Mouse (Mus musculus) ES-E14 (cell line): Measurements from ENCODE around the gene Tnfrsf26. TPM values are rescaled to one million over a fixed set of nuclear protein-coding genes. Genes with fewer than 3 reads are reported as not detected.
A peak's percentile ranks its signal among the peaks of the same experiment; 100 is the strongest.
"Not testable (repeated sequence)": the region's sequence is repeated elsewhere in the genome, so short reads cannot be mapped to it uniquely, and the experiment has no call there.

ENCODE experiments used
- DNase-seq: peaks from one replicate; pipeline ENCODE4 v3.0.0-alpha.2; 2013; ENCODE audit warnings: low read depth, low spot score
- H3K27ac ChIP-seq: 2 replicates; pipeline ENCODE4 v1.5.1; 2012; ENCODE audit warnings: low read depth, mild to moderate bottlenecking, low read length, moderate library complexity, mixed read lengths; ENCODE audit not compliant: poor library complexity, insufficient read depth, severe bottlenecking
- H3K36me3 ChIP-seq: 2 replicates; pipeline ENCODE4 v1.6.1; 2012; ENCODE audit warnings: mild to moderate bottlenecking, low read length, moderate library complexity, mixed read lengths; ENCODE audit not compliant: control insufficient read depth, poor library complexity, insufficient read depth, severe bottlenecking
- H3K4me1 ChIP-seq, 2 experiments: fragments of 150-350 bp in 1 of 2; sonication (generic) in 1 of 2; 2 replicates each; pipeline ENCODE4 v1.6.1; 2012; ENCODE audit warnings: low read length in 2 of 2, mild to moderate bottlenecking in 1 of 2, mixed read lengths in 1 of 2; ENCODE audit not compliant: control insufficient read depth in 2 of 2, insufficient read depth in 2 of 2, poor library complexity in 1 of 2
- H3K4me3 ChIP-seq, 2 experiments: fragments of 150-350 bp in 1 of 2; sonication (generic) in 1 of 2; 2 replicates each; pipeline ENCODE4 v1.5.1; 2012; ENCODE audit warnings: low read length in 2 of 2, low read depth in 1 of 2, mild to moderate bottlenecking in 1 of 2, mixed read lengths in 1 of 2; ENCODE audit not compliant: insufficient read depth in 1 of 2, poor library complexity in 1 of 2, severe bottlenecking in 1 of 2
- H3K9ac ChIP-seq: 2 replicates; pipeline ENCODE4 v1.6.1; 2012; ENCODE audit warnings: low read depth, mild to moderate bottlenecking, low read length, mixed read lengths; ENCODE audit not compliant: poor library complexity, insufficient read depth, severe bottlenecking
- H3K9me3 ChIP-seq: fragments of 150-350 bp; sonication (generic); 2 replicates; pipeline ENCODE4 v1.6.1; 2012; ENCODE audit warnings: low read depth, mild to moderate bottlenecking, low read length; ENCODE audit not compliant: control insufficient read depth, insufficient read depth
- CHD2 ChIP-seq: IDR thresholded peaks from 2 replicates; pipeline ENCODE4 v1.6.1; 2014; ENCODE audit warnings: mild to moderate bottlenecking, low read depth, low read length, inconsistent platforms
- HCFC1 ChIP-seq: IDR thresholded peaks from 2 replicates; pipeline ENCODE4 v1.6.1; 2012; ENCODE audit warnings: low read length, inconsistent platforms, borderline replicate concordance; ENCODE audit not compliant: insufficient read depth
- MAFK ChIP-seq: IDR thresholded peaks from 2 replicates; pipeline ENCODE4 v1.6.1; 2014; ENCODE audit warnings: mild to moderate bottlenecking, low read depth, low read length, inconsistent platforms; ENCODE audit not compliant: insufficient read depth
- ZC3H11A ChIP-seq: IDR thresholded peaks from 2 replicates; pipeline ENCODE4 v1.6.1; 2012; ENCODE audit warnings: low read depth, mild to moderate bottlenecking, inconsistent platforms, low read length, borderline replicate concordance
- ZNF384 ChIP-seq: IDR thresholded peaks from 2 replicates; pipeline ENCODE4 v1.6.1; 2012; ENCODE audit warnings: low read depth, low read length, inconsistent platforms
- in situ Hi-C, 2 experiments: fragments of 600-800 bp; cut with MboI; formaldehyde crosslinking; loops; one replicate each; pipeline ENCODE4 v1.15.1; 2025; ENCODE audit warnings: low sequenced_read_pairs in 2 of 2, inconsistent platforms in 1 of 2; ENCODE audit not compliant: unreplicated experiment in 2 of 2
- total RNA-seq: library from RNA; depleted of rRNA; stranded (reverse); fragments of 300-350 nt; gene quantifications from 2 replicates; pipeline ENCODE4 v1.2.3, GENCODE M21; 2012; rRNA removed

The Tnfrsf26 gene
- 0.11 and 0.18 TPM in 2 replicates for total RNA-seq

DNA sequence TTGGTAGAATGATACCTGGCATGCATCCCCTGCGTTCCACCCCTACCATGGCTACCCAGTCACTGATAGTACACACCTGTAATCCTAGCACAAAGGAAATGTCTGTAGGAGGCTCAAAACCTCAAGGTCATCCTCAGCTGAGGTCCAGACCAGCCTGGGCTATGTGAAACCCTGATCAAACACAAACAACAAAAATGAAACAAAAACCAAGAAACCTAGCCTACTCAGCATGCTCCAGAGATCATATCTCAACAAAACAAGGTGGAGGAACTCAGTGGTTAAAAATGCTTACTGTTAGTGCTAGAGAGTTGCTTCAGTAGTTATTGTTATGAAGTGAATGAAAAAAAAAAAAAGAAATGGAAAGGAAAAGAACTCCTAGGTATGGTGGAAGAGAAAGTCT is at the start of gene Tnfrsf26:
Tnfrsf26 (minus strand) TSS at position 183 of the 400 bp plus-strand sequence.
- Histone ChIP-seq H3K4me3 (no peak within 1 kb of the TSS), H3K27ac (no peak within 1 kb of the TSS), H3K9me3 (no peaks in the 10 kb centered on the region), H3K4me1 (no peaks in the 10 kb centered on the region), H3K9ac (no peak within 1 kb of the TSS), H3K36me3 (no peaks in the 10 kb centered on the region)
- in situ Hi-C loops: no loop called here
- TF ChIP-seq ZNF384 (no peak), MAFK (no peak), CHD2 (no peak), ZC3H11A (no peak), HCFC1 (no peak)
- DNase-seq: no peak

DNA sequence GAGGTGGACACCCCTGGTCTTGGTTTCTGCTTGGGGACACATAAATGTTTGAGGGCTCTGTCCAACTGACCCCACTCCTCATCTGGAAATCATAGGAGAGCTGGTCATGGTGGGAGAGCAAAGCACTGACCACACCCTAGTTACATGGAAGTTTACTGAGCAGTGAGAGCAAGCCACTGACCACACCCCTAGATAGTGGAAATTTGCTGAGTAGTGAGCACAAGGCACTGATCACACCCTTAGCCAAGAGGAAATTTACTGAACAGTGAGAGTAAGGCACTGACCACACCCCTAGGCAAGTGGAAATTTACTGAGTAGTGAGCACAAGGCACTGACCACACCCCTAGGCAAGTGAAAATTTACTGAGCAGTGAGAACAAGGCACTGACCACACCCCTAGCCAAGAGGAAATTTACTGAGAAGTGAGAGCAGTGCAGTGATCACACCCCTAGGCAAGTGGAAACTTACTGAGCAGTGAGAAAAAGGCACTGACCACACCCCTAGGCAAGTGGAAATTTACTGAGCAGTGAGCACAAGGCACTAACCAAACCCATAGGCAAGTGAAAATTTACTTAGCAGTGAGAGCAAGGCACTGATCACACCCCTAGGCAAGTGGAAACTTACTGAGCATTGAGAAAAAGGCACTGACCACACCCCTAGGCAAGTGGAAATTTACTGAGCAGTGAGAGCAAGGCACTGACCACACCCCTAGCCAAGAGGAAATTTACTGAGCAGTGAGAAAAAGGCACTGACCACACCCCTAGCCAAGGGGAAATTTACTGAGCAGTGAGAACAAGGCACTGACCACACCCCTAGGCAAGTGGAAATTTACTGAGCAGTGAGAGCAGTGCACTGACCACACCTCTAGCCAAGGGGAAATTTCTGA is 38.1 kb upstream of the Tnfrsf26 start:
- Histone ChIP-seq H3K9ac (no peak overlapping the region), H3K27ac (peak overlapping the region; percentile 83), H3K4me3 (no peak overlapping the region), H3K36me3 (no peaks in the 10 kb centered on the region), H3K4me1 (peaks cover 0 to 11% of the 10 kb centered on the region in 2 experiments; a peak in 2 of 4 replicates), H3K9me3 (no peaks in the 10 kb centered on the region)
- TF ChIP-seq ZC3H11A (no peak), MAFK (no peak), HCFC1 (no peak), CHD2 (no peak), ZNF384 (no peak)
- DNase-seq: no peak
- in situ Hi-C loops: no loop called here

DNA sequence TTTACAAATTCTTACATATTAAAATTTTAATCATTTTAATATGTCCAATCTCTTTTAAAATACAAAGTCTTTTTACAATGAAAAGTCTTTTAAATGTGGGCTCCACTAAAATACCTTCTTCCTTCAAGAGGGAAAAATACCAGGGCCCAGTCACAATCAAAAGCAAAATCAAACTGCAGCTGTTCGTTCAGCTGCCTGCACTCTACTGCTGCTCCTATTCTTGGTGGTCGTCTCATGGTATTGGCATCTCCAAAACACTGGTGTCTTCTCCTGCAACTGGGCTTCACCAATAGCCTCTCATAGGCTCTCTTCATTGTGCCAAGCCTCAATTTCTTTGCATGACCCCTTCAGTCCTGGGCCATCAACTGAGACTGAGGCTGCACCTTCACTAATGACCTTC is 34.9 kb upstream of the Tnfrsf26 start:
- DNase-seq: no peak
- Histone ChIP-seq H3K9me3 (no peaks in the 10 kb centered on the region), H3K4me3 (no peak overlapping the region), H3K27ac (no peak overlapping the region), H3K36me3 (no peaks in the 10 kb centered on the region), H3K9ac (no peak overlapping the region), H3K4me1 (peaks cover 5 to 17% of the 10 kb centered on the region in 2 experiments; a peak in 2 of 4 replicates)
- in situ Hi-C loops: no loop called here
- TF ChIP-seq MAFK (no peak), ZNF384 (no peak), HCFC1 (no peak), ZC3H11A (no peak), CHD2 (no peak)

DNA sequence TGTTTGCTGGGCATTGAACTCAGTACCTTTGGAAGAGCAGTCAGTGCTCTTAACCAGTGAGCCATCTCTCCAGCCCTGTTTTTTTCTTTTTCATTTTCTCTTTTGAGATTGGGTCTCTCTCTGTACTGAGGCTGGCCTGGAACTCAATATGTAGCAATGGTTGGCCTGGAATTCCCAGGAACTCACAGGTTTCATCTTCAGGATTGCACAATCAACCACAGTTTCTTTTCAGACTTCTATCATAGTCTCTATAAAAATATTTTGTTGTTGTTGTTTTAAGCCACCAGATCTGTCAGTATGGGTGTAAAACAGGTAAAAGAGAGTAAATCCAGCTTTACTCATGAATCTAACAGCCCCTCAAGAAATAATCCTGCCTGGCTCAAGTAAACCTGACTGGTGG is 32.3 kb upstream of the Tnfrsf26 start:
- Histone ChIP-seq H3K9me3 (no peaks in the 10 kb centered on the region), H3K4me1 (peaks cover 5 to 9% of the 10 kb centered on the region in 2 experiments; a peak in 2 of 4 replicates), H3K4me3 (no peak overlapping the region), H3K36me3 (no peaks in the 10 kb centered on the region), H3K9ac (no peak overlapping the region), H3K27ac (0 out of 2 replicates have a peak overlapping the region, but pooled peaks have one; percentile 12)
- TF ChIP-seq HCFC1 (no peak), MAFK (no peak), ZNF384 (no peak), ZC3H11A (no peak), CHD2 (no peak)
- in situ Hi-C loops: no loop called here
- no peak for DNase-seq

DNA sequence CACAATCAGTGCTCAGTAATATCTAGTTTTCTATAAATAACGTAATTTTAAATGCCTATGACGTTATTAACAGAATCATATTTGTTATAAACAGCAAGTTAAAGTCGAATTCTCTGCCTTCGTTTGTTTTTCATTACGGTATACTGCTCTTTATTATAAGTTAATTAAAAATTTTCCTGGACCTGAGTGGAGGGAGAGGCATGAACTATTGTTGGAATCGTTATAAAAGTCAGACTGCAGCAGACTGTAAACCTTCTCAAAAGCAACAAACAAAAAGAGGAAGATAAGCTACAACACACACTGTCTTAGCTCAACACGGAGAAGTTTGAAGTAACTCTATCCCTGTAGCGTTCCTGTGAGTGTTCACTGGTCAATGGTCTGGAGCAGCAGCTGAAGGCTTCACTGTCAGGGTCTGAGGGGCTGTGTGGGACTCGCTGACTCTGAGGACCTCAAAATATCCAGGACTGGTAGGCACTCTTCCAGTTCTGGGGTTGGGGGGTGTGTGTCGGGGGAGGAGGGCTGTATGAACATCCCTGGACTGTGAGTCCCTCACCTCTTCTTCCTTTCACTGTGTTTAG is 21.3 kb upstream of the Tnfrsf26 start:
- peak overlapping the region in 1 of 2 experiments; percentile 97; a peak in 2 of 4 replicates for H3K4me3 ChIP-seq
- H3K36me3 ChIP-seq, DNase-seq, H3K27ac ChIP-seq, H3K4me1 ChIP-seq, H3K9me3 ChIP-seq, in situ Hi-C loops, H3K9ac ChIP-seq: not testable (repeated sequence)
